Mouse (Mus musculus) erythroblast, embryonic 14.5 days (primary cell): ENCODE measurements around the gene Ereg. TPM values are rescaled to one million over a fixed set of nuclear protein-coding genes. Genes with fewer than 3 reads are reported as not detected.

ENCODE experiments used
- H3K27me3 ChIP-seq: 2 replicates; pipeline ENCODE4 v1.6.1; 2012; ENCODE audit warnings: inconsistent platforms; ENCODE audit not compliant: control insufficient read depth
- H3K36me3 ChIP-seq: 2 replicates; pipeline ENCODE4 v1.6.1; 2012; ENCODE audit warnings: mild to moderate bottlenecking, inconsistent platforms; ENCODE audit not compliant: control insufficient read depth
- H3K4me1 ChIP-seq: 2 replicates; pipeline ENCODE4 v1.6.1; 2012; ENCODE audit warnings: inconsistent platforms; ENCODE audit not compliant: control insufficient read depth
- H3K4me3 ChIP-seq: replicated peaks from 2 replicates; pipeline ENCODE3; 2012; ENCODE audit warnings: moderate library complexity, mild to moderate bottlenecking, inconsistent platforms
- H3K9me3 ChIP-seq: 2 replicates; pipeline ENCODE4 v1.6.1; 2012; ENCODE audit warnings: low read length, inconsistent platforms, mixed read lengths; ENCODE audit not compliant: control insufficient read depth
- GATA1 ChIP-seq: IDR thresholded peaks from 2 replicates; pipeline ENCODE4 v1.6.1; 2012; ENCODE audit warnings: low read length, inconsistent platforms, mixed read lengths
- TAL1 ChIP-seq: IDR thresholded peaks from 3 replicates; pipeline ENCODE4 v1.6.1; 2012; ENCODE audit warnings: low read length, inconsistent platforms, mixed read lengths
- polyA plus RNA-seq: library from polyadenylated mRNA; stranded (reverse); fragments of >175 nt; gene quantifications from 2 replicates; pipeline ENCODE4 v1.2.3, GENCODE M21; 2012

The Ereg gene
- polyA plus RNA-seq, 1 experiment: not detected

- no peak for TF ChIP-seq GATA1
- no peak for TF ChIP-seq TAL1
- H3K36me3 ChIP-seq: no peaks in the 10 kb centered on the region
- H3K4me1 ChIP-seq: no peaks in the 10 kb centered on the region
- H3K27me3 ChIP-seq: no peaks in the 10 kb centered on the region
- no peak overlapping the region for H3K4me3 ChIP-seq
- no peaks in the 10 kb centered on the region for H3K9me3 ChIP-seq
Measured at GRCm38 (mm10) chr5:91048397-91048796, 26.0 kb upstream of the Ereg start.

- H3K4me3 ChIP-seq: no peak overlapping the region
- H3K36me3 ChIP-seq: no peaks in the 10 kb centered on the region
- peaks cover 19% of the 10 kb centered on the region for H3K27me3 ChIP-seq
- H3K9me3 ChIP-seq: no peaks in the 10 kb centered on the region; the same call in 1 of the 2 replicates
- TF ChIP-seq TAL1 (no peak), GATA1 (no peak)
- no peaks in the 10 kb centered on the region for H3K4me1 ChIP-seq
Measured at GRCm38 (mm10) chr5:91072340-91072739, 2.1 kb upstream of the Ereg start.

DNA sequence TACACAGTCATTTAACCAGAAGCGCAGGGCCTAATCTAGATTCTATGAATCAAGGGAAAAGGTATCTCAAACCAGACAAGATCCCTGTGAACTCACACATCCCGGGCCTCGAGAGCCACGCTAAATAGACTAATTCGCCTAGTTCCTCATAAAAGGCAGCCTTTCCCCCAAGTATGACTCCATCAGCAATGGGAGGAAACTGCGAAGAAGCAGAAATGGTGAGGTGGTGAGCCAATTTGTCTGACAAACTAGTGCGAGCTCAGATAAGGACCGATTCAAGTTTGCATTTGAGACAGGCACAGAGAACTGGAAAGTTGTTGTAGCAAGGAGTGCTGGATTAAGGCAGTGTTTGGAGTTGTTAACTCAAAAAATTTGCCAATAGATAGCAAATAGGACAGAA is 796 bp upstream of the Ereg start:
- Histone ChIP-seq H3K36me3 (no peaks in the 10 kb centered on the region), H3K9me3 (no peaks in the 10 kb centered on the region; the same call in 1 of the 2 replicates), H3K4me3 (no peak overlapping the region), H3K4me1 (no peaks in the 10 kb centered on the region), H3K27me3 (peaks cover 19% of the 10 kb centered on the region)
- no peak for TF ChIP-seq TAL1
- TF ChIP-seq GATA1: no peak

DNA sequence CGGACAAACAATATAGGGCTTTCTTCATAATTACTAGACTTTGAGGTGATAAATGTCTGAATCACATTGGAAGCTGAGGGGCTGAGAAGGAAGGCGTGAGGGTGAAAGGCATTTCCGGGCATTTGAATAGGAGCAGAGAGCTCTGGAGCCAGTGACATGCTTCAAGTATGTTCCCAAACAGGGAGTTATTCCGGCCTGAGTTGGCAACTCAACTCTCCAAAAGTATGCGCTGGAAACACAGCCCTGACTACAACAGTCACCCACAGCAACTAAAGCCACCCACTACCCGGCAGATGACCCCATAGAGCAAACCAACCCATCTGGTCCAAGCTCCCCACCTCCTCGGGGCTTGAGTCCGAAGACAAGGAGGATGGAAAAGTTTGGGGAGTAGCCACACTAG is 396 bp upstream of the Ereg start:
- Histone ChIP-seq H3K27me3 (peaks cover 19% of the 10 kb centered on the region), H3K9me3 (no peaks in the 10 kb centered on the region; the same call in 1 of the 2 replicates), H3K36me3 (no peaks in the 10 kb centered on the region), H3K4me1 (no peaks in the 10 kb centered on the region), H3K4me3 (no peak overlapping the region)
- TF ChIP-seq GATA1: no peak
- TF ChIP-seq TAL1: no peak

GRCm38 (mm10) chr5:91075021-91075420 is 599 bp downstream of the Ereg start:
- H3K27me3 ChIP-seq: peaks cover 19% of the 10 kb centered on the region
- no peaks in the 10 kb centered on the region; the same call in 1 of the 2 replicates for H3K9me3 ChIP-seq
- H3K4me3 ChIP-seq: no peak overlapping the region
- no peaks in the 10 kb centered on the region for H3K36me3 ChIP-seq
- TF ChIP-seq TAL1: no peak
- TF ChIP-seq GATA1: no peak
- no peaks in the 10 kb centered on the region for H3K4me1 ChIP-seq

DNA sequence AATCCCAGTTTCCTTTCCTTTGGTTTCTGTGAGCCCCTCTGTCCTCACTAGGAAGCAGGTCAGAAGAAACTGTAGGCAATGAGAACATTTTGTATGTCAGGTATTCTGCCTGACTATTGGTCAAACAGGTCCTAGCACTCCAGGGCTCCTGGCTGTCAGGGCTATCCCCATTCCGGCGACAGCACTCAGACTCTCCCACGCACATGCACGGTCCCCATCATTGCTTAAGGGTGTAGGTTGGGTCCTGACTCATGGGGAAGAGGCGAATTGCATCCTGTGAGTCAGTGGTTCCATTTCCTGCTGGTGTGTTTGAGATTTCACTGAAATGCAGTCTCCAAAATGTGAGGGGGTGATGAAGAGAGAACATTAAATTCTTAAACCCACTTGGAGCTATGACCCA is 8.6 kb downstream of the Ereg start:
- no peak for TF ChIP-seq GATA1
- no peak for TF ChIP-seq TAL1
- Histone ChIP-seq H3K4me1 (no peaks in the 10 kb centered on the region), H3K4me3 (no peak overlapping the region), H3K9me3 (no peaks in the 10 kb centered on the region), H3K27me3 (no peaks in the 10 kb centered on the region), H3K36me3 (no peaks in the 10 kb centered on the region)

GRCm38 (mm10) chr5:91085291-91085690 is 10.9 kb downstream of the Ereg start:
- Histone ChIP-seq H3K4me1 (no peaks in the 10 kb centered on the region), H3K36me3 (no peaks in the 10 kb centered on the region), H3K9me3 (no peaks in the 10 kb centered on the region), H3K4me3 (no peak overlapping the region), H3K27me3 (no peaks in the 10 kb centered on the region)
- TF ChIP-seq GATA1 (no peak), TAL1 (no peak)

DNA sequence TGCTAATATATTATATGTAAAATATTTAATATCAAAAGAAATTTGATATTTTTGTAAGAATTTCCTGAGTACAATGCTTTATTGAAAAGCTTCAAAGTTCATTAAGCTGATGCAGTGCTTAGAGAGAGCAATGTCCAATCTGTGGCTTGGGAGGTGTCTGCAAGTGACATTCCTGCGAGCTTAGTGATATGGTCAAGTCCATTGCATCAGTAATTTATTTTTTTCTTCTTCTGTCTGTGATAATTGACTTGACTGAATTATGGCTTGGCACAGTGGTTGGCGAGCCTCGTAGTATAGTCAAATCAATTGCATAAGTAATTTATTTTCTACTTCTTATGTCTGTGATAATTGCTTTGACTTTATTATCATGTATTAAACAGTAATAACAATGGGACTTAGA is 15.9 kb downstream of the Ereg start:
- H3K4me3 ChIP-seq: no peak overlapping the region
- H3K27me3 ChIP-seq: no peaks in the 10 kb centered on the region
- H3K36me3 ChIP-seq: no peaks in the 10 kb centered on the region
- H3K4me1 ChIP-seq: no peaks in the 10 kb centered on the region
- no peaks in the 10 kb centered on the region for H3K9me3 ChIP-seq
- TF ChIP-seq GATA1 (no peak), TAL1 (no peak)

- no peak for TF ChIP-seq GATA1
- TF ChIP-seq TAL1: no peak
- H3K4me1 ChIP-seq: no peaks in the 10 kb centered on the region
- no peak overlapping the region for H3K4me3 ChIP-seq
- peaks cover 2% of the 10 kb centered on the region; the same call in 1 of the 2 replicates for H3K9me3 ChIP-seq
- no peaks in the 10 kb centered on the region for H3K36me3 ChIP-seq
- no peaks in the 10 kb centered on the region for H3K27me3 ChIP-seq
Measured at GRCm38 (mm10) chr5:91097911-91098614, 23.6 kb downstream of the Ereg start.
